Mouse (Mus musculus) olfactory bulb, adult 2 months (tissue): ENCODE results near the gene Cyp20a1.

ENCODE experiments used
- CTCF ChIP-seq: fragments of 200-500 bp; IDR thresholded peaks from 2 replicates; pipeline ENCODE4 v1.5.1; 2012; ENCODE audit warnings: low read depth, mild to moderate bottlenecking, low read length, moderate library complexity; ENCODE audit not compliant: insufficient read depth
- POLR2A ChIP-seq: fragments of 200-500 bp; IDR thresholded peaks from 2 replicates; pipeline ENCODE4 v1.6.1; 2012; ENCODE audit warnings: mild to moderate bottlenecking, low read depth, low read length, moderate library complexity; ENCODE audit not compliant: insufficient read depth

DNA sequence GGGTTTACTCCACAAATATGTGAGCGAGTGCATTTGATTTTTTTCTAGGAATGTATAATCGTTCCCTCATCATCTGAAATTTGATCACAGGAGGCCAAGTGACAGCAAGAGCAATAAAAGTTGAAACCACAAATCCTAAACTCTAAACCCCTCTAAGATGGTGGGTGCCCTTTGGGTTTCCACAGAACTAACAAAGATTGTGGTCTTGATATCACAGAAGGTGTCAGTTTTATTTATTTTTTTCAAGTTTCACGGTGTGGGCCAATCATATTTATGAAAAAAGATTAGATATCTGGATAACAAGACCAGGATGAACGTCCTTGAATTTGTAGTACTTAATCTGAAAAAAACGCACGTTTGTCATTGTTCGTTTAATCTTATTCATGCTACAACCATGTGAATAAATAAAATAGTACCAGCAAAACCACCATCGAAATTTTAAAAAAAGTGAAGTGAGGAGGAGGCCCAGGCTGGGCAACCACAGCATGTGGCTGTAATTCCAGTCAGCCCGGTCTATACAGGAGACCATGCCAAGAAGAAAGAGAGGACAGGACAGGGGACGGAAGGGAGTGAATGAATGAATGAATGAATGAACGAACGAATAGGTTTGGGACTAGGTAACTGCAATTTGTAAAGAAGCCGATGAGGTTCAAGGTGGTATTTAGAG is 65.5 kb downstream of the Cyp20a1 start:
- TF ChIP-seq CTCF (no peak), POLR2A (no peak)
